Mouse (Mus musculus) gastrocnemius, postnatal 36 days (tissue): ENCODE measurements around the gene Tspo2. TPM values are rescaled to one million over a fixed set of nuclear protein-coding genes. Genes with fewer than 3 reads are reported as not detected.
A peak's percentile ranks its signal among the peaks of the same experiment; 100 is the strongest.

Experiments
- DNase-seq, 2 experiments: peaks; one replicate each; pipeline ENCODE4 v3.0.0; 2022
- intact Hi-C: fragments of 180-260 bp; cut with DNase I; formaldehyde crosslinking; loops from one replicate; pipeline ENCODE4 v1.15.1; 2025
- total RNA-seq, 2 experiments: library from RNA; stranded (reverse); gene quantifications; 2 replicates each; pipeline ENCODE4 v1.2.3; 2021

The Tspo2 gene
- total RNA-seq, 2 experiments from 2014 or later, result not detected

DNA sequence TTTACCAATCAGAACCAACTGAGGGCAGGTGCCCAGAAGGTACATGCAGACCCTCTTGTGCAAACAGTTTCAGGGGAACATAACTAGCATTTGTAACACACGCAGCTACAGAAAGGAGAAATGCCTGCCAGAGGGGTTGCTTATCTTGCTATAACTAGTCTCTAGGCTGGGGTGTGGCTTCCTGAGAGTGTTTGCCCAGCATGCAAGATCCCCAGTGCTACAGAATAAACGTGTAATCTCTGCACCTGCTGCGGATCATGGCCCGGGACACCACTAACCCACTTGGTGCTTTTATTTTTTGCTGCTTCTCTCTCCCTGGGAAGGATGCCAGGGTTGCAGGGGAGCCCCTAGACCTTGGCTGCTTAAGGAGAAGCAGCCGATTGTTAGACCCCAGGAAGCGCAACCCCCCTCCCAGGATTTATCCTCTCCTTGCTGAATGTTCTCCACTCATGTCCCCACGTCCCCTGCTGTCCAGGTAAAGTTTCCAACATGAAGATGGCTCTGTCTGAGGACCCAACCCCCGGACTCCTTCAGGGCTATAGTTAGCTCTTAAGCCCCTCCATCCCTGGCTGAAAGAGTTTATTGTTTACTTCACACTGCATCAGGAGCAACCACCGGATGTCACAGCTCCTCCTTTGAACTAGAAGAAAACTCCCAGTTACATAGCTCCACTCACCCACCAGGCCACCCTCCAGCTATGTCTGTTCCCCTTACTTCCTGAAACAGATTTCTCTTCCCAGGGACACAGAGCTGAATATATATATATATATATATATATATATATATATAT is 25.3 kb downstream of the Tspo2 start:
- no peak for DNase-seq
- intact Hi-C loops, result no loop called here

DNA sequence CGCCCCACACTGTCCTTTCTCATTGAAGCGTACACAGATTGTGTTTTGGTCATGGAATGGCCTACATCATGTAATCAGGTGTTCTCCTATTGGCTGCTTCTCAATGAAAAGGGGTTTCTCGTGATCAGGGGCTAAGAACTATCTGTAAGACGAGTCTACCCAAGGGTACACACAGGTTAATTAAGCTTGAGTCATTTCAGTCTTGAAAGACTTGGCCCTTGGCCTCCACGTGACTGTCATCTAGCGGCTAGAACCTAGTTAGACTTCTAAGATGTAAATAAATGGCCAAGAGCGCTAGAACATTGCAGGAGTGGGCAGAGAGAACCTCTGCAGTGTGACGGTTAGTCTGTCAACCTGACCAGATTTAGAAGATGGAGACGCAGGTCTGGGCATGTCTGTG is 27.1 kb downstream of the Tspo2 start:
- no peak for DNase-seq
- intact Hi-C loops, result no loop called here

- no peak for DNase-seq
- intact Hi-C loops, result no loop called here
Measured at GRCm38 (mm10) chr17:48419571-48419970, 31.8 kb downstream of the Tspo2 start.

- intact Hi-C loops, result no loop called here
- no peak for DNase-seq
Measured at GRCm38 (mm10) chr17:48418781-48419180, 32.5 kb downstream of the Tspo2 start.

GRCm38 (mm10) chr17:48418174-48418573 is 33.1 kb downstream of the Tspo2 start:
- intact Hi-C loops, result no loop called here
- DNase-seq, result no peak

DNA sequence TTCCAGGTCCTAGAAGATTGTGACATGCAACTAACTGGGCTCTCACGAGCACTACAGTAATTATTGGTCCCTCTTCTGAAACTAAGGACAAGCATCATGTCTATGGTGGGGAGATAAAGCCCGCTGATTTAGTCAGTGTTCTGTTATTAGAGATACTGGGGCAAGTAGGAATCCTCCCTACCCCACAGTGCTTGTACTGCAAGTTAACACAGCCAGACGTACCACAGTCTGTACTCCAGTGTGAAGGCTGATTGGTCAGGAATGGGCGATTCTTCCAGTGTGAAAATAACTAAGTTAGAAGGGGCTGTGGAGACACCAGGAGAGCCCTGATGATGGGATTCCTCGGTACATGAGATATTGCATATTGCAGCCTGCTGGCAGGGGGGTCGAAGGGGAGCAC is 33.8 kb downstream of the Tspo2 start:
- intact Hi-C loops, result loop anchor here (2.0 kb wide), 1 partner anchor 185 kb away; no protein-coding TSS in a partner anchor
- DNase-seq, result no peak

- DNase-seq, result peak in 1 of 2 experiments; percentile 27
- intact Hi-C loops, result loop anchor here (2.0 kb wide), 1 partner anchor 186 kb away; no protein-coding TSS in a partner anchor
Measured at GRCm38 (mm10) chr17:48416425-48417195, 34.7 kb downstream of the Tspo2 start.

DNA sequence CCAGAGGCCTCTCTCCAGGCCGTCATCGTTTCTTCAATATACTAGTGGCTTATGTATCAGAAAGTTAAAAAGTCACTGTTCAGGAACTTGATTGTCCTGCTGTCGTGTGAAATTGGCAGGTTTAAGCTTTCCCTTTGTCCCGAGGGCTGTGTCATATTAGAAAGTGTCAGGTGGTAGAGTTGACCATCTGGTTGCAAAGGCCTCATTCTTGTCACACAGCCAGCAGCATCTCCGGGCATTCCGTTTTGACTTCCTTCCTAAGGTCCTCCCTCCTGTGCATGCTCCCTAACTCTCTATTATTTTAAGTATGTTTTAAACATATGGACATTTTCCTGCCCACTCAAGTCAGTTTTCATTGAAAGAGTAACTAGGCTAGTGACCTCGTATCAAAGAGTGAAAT is 35.3 kb downstream of the Tspo2 start:
- DNase-seq, result no peak
- intact Hi-C loops, result loop anchor here (2.0 kb wide), 1 partner anchor 187 kb away; no protein-coding TSS in a partner anchor

DNA sequence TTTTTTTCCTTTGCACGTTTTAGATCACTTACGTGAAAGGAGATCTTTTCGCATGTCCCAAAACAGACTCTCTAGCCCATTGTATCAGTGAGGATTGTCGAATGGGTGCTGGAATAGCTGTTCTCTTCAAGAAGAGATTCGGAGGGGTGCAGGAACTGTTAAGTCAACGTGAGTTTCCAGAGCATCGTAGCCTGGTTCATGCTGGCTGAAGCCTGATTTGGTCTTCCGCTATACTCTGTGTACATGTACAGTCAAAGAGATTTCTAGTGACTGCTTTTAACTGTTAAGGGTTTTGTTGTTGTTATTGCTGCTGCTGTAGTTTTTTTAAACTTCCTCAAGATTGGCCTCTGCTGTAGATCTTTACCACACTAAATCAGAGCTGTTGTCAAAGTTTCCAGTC is 40.1 kb downstream of the Tspo2 start:
- no peak for DNase-seq
- intact Hi-C loops, result no loop called here

GRCm38 (mm10) chr17:48410299-48410785 is 41.0 kb downstream of the Tspo2 start:
- intact Hi-C loops, result no loop called here
- DNase-seq, result no peak

GRCm38 (mm10) chr17:48409380-48410298 is 41.7 kb downstream of the Tspo2 start, which contains the start of the genes Nfya and Oard1:
Nfya (minus strand) TSS chr17:48409906.
Oard1 (plus strand) TSS chr17:48410014.
- intact Hi-C loops, result no loop called here
- peak; percentile 99 to 100 for DNase-seq

- peak; percentile 46 to 66 for DNase-seq
- intact Hi-C loops, result no loop called here
Measured at GRCm38 (mm10) chr17:48408526-48409291, 42.6 kb downstream of the Tspo2 start.

GRCm38 (mm10) chr17:48407910-48408525 is 43.3 kb downstream of the Tspo2 start:
- intact Hi-C loops, result no loop called here
- DNase-seq, result no peak

- no peak for DNase-seq
- intact Hi-C loops, result no loop called here
Measured at GRCm38 (mm10) chr17:48407154-48407553, 44.2 kb downstream of the Tspo2 start.

- no peak for DNase-seq
- intact Hi-C loops, result no loop called here
Measured at GRCm38 (mm10) chr17:48404706-48405105, 46.6 kb downstream of the Tspo2 start.

- intact Hi-C loops, result no loop called here
- DNase-seq, result no peak
Measured at GRCm38 (mm10) chr17:48403848-48404247, 47.5 kb downstream of the Tspo2 start.

DNA sequence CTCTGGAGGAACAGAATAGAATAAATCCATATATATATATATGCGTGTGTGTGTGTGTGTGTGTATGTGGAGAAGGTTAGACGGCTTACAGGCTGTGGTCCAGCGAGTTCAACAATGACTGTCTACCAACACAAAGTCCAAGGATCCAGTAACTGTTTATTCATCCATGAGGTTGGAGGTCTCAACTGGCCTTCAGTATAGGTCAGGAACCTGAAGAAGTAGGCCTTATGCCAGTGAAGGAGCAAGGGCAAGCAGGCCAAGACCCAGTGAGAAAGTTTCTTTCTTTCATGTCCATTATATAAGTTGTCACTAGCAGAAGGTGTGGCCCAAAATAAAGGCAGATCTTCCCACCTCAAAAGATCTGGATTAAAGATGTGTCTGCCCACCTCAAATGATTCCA is 48.6 kb downstream of the Tspo2 start:
- intact Hi-C loops, result no loop called here
- DNase-seq, result no peak

- DNase-seq, result no peak
- intact Hi-C loops, result no loop called here
Measured at GRCm38 (mm10) chr17:48401710-48402109, 49.6 kb downstream of the Tspo2 start.
